Mouse (Mus musculus) embryonic fibroblast, embryonic 13.5 days (primary cell): ENCODE measurements around the gene Alyref.

Experiments used
- CTCF ChIP-seq: IDR thresholded peaks from 2 replicates; pipeline ENCODE4 v1.5.1; 2011; ENCODE audit warnings: mild to moderate bottlenecking, control low read depth, low read length, moderate library complexity, borderline replicate concordance; ENCODE audit not compliant: insufficient read depth
- POLR2A ChIP-seq: IDR thresholded peaks from 2 replicates; pipeline ENCODE4 v1.6.1; 2011; ENCODE audit warnings: low read depth, mild to moderate bottlenecking, control low read depth, low read length, moderate library complexity

GRCm38 (mm10) chr11:120574278-120574600, 23.9 kb downstream of the Alyref start:
- TF ChIP-seq CTCF: no peak
- peak; percentile 58 for TF ChIP-seq POLR2A
